Mouse (Mus musculus): Measurements from ENCODE around the gene Gli1.
"Not testable (repeated sequence)": the region's sequence is repeated elsewhere in the genome, so short reads cannot be mapped to it uniquely, and the experiment has no call there.

Gene Gli1

DNA sequence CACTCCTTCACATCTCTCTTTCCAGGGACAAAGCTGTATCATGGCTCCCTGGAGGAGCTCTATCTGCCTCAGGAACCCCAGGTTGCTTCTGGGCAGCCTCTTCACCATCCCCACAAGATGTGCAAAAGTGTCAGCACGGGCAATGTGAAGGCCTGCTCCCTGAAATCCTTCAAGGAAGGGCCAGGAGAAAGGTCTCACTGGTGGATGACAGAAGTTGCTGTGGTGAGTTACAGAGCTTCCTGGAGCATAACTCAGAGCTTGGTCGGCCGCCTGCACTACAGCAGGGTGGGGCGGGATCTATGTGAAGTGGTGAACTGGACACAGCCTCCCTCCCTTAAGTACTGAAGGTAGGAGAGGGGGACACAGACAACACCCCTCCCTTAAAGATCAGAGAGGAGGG is 19.1 kb downstream of the Gli1 start:
- DNase-seq (ENCODE audit: low spot score in 2 of 2): no peak

DNA sequence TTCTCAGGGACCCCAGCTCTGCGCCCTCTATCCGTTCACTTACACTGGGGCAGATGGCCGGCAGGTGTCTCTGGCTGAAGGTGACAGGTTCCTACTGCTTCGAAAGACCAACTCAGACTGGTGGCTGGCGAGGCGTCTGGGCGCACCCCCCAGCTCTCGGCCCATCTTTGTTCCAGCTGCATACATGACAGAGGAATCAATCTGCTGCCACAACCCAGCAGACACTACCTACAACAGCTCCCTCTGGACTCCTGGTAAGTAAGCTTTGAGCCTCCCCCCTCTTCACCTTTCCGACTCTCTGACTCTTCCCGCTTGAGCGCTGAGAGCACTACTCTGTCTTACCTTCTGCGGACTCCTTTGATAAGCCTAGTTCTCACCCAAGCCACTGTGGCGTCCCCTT is 19.6 kb downstream of the Gli1 start:
- no peak for DNase-seq (ENCODE audit: low spot score in 2 of 2)

DNA sequence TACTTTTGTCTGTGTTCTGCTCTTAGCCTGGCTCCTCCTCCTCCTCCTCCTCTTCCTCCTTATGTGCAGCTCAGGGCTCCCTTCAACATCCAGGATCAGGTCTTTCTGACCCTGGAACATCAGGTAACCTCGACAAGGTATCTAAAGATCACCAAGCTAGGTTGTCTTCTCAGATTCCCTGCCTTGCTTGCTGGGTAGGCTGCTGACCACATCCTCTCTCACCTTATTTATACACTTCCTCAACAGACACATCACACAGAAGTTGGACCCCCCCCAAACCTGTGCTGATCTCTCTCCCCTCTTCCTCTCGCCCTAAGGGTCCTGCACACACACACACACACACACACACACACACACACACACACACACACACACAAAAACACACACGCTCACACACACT is 20.2 kb downstream of the Gli1 start, which contains the start of gene Arhgap9:
TSS of gene Arhgap9 (plus strand) at position 344 of the 400 bp plus-strand sequence.
- no peak for DNase-seq (ENCODE audit: low spot score in 2 of 2)

- DNase-seq (ENCODE audit: low spot score in 2 of 2): no peak
Measured at GRCm38 (mm10) chr10:127319969-127320368, 21.8 kb downstream of the Gli1 start.

DNA sequence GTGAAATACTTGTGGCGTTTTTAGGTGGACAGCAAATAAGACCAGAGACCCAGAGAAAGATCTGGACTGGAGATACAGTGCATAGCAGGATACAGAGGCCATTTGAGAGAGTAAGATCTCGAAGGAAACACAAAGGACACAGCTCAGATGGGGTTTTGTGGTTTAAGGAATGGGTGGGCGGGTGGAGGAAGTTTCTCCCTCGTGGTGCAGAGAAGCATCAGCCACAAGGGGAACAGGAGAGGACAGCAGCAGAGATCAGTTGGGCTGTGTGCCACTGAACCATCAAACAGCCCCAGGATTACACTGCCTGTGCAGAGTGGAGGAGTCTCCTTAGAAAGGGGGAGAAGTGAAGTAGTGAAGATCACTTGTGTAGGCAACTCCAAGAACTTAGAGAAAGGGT is 23.8 kb downstream of the Gli1 start:
- DNase-seq (ENCODE audit: low spot score in 2 of 2): no peak

- DNase-seq (ENCODE audit: low spot score in 2 of 2): no peak
Measured at GRCm38 (mm10) chr10:127317277-127317676, 24.5 kb downstream of the Gli1 start.

DNA sequence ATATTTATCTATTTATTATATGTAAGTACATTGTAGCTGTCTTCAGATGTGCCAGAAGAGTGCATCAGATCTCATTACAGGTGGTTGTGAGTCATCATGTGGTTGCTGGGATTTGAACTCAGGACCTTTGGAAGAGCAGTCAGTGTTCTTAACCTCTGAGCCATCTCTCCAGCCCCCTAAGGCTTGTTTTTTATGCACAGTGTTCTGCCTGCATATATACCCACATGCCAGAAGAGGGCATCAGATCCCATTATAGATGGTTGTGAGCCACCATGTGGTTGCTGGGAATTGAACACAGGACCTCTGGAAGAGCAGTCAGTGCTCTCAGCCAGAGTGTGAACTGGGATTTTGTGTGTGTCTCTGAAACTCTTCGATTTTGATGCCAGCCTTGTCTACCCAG is 26.8 kb downstream of the Gli1 start:
- DNase-seq (ENCODE audit: low spot score in 2 of 2): not testable (repeated sequence)

DNA sequence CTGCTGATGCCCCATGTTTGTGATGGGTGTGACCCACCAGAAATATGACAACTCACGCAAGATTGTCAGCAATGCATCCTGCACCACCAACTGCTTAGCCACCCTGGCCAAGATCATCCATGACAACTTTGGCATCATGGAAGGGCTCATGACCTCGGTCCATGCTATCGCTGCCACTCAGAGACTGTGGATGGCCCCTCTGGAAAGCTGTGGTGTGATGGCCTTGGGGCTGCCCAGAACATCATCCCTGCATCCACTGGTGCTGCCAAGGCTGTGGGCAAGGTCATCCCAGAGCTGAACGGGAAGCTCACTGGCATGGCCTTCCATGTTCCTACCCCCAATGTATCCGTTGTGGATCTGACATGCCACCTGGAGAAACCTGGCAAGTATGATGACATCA is 28.3 kb downstream of the Gli1 start:
- DNase-seq (ENCODE audit: low spot score in 2 of 2): not testable (repeated sequence)

DNA sequence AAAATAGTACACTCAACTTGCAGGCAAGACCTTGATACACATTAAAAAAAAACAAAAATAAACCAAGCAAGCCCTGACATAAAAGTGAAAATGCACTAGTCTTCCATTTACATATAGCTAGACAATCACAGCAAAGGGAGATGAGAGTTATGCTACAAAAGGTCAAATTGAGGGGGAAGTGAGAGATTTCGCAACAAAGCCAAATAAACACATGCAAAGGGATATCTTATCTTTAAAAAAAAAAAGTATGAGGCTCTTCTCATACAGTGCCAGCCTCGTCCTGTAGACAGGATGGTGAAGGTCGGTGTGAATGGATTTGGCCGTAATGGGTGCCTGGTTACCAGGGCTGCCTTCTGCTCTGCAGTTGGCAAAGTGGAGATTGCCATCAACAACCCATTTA is 28.9 kb downstream of the Gli1 start:
- no peak for DNase-seq (ENCODE audit: low spot score in 2 of 2)

- DNase-seq (ENCODE audit: low spot score in 2 of 2): peak; percentile 75 to 80
Measured at GRCm38 (mm10) chr10:127312356-127312676, 29.5 kb downstream of the Gli1 start.

DNA sequence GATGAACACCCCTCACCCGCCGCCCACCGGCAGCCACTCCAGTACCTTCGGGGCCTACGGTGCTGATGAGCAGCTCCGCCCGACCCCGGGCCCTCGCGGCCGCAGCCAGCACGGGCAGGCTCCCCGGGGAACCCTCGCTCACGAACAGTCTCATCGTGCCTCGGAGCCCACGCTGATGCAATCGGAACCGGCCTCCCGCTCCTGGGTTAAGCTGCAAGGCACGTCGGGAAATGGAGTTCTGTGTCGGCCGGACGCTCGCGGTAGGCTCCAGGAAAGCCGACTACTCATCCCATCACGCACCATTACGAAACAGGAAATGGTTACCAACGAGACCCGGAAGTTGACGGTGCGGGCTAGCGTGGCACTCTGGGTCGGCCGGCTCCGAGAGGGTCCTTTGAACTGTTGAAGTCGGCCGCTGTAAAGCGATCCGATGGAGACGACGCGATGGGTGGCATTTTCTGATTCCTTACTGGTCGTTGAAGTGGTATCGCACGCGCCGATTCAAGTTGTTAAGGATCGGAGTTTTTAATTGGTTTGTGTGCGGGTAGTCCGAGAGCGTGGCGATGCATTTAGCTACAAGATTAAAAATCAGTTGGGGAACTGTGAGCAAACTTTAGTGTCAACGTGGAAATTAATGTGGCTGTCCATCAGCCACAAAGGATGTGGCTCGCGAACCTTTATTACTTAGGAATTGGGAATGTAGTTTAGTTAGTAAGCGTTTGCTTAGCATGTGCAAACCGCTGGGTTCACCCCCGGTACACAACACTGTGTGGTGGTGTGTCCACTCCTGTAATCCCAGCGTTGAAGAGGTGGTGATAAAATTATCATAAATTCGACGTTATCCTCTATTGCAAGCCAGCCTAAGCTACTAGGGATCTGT is 30.1 kb downstream of the Gli1 start, which contains the start of gene Mars:
TSS of gene Mars (minus strand) at position 311 of the 880 bp plus-strand sequence.
- peak; percentile 94 to 97 for DNase-seq (ENCODE audit: low spot score in 2 of 2)

DNA sequence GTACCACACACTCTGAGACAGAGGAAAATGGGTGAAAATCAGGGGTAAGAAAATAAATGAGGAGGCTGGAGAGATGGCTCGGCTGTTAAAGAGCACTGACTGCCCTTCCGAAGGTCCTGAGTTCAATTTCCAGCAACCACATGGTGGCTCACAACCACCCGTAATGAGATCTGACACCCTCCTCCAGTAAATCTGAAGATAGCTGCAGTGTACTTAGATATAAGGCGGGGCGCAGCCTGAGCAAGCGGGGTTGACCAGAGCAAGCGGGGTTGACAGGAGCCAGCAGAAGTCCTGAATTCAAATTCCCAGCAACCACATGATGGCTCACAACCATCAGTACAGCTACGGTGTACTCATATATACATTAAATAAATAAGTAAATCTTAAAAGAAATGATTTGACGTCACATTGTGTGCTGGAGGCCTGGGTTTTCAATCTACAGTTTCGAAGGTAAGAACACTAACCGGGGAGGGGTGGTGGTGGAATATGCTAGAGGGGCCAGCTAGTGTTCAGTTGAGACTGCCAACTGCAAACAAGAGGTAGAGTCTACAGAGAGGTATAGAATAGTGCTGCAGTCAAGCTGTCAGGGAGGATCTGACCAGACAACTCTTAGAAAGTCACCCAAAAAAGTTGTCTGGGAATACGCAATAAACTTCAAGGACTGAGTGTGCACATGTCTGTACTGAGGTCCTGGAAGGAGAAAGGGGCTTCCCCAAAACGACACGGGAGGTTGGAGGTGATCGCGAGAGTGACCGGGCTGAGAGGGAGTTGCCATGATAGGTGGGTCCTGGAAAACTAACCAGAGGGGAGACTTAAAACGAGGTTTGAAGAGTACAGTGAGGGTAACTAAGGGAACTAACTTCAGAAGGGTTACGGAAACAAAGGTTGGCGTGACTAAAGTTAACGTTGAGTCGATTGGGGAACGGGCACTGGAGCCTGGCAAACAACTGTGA is 31.0 kb downstream of the Gli1 start:
- no peak for DNase-seq (ENCODE audit: low spot score in 2 of 2)

DNA sequence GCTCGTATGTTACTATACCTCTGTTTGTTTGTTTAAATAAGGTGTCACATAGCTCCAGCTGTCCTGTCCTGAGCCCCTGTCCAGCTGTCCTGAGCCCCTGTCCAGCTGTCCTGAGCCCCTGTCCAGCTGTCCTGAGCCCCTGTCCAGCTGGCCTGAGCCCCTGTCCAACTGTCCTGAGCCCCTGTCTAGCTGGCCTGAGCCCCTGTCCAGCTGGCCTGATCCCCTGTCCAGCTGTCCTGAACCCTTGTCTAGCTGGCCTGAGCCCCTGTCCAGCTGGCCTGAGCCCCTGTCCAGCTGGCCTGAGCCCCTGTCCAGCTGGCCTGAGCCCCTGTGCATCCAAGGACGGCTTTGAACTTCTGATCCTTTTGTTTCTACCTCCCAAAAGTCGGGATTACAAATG is 32.6 kb downstream of the Gli1 start:
- DNase-seq (ENCODE audit: low spot score in 2 of 2): not testable (repeated sequence)

- DNase-seq (ENCODE audit: low spot score in 2 of 2): no peak
Measured at GRCm38 (mm10) chr10:127303136-127303535, 38.6 kb downstream of the Gli1 start.

DNA sequence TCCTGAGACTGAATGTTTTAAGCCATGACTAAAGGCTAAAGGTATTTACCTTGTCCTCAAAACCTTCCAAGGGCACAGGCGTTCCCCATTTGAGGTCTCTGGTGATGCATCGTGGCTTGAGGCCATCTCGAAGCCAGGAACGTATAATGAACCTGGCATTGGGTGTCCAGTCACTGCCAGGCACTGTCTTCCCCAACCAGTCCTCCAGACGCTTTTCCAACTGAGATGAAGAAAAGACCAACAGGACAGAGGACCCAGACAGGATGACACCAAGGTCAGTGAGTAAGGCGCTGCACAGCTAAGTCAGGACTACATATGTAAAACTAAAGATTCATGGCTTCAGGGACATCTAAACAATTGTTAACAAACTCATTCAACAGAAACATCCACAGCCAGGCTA is 41.4 kb downstream of the Gli1 start:
- DNase-seq (ENCODE audit: low spot score in 2 of 2): no peak

- DNase-seq (ENCODE audit: low spot score in 2 of 2): no peak
Measured at GRCm38 (mm10) chr10:127297015-127297871, 44.5 kb downstream of the Gli1 start.

GRCm38 (mm10) chr10:127295986-127296794 is 45.6 kb downstream of the Gli1 start:
- DNase-seq (ENCODE audit: low spot score in 2 of 2): no peak

DNA sequence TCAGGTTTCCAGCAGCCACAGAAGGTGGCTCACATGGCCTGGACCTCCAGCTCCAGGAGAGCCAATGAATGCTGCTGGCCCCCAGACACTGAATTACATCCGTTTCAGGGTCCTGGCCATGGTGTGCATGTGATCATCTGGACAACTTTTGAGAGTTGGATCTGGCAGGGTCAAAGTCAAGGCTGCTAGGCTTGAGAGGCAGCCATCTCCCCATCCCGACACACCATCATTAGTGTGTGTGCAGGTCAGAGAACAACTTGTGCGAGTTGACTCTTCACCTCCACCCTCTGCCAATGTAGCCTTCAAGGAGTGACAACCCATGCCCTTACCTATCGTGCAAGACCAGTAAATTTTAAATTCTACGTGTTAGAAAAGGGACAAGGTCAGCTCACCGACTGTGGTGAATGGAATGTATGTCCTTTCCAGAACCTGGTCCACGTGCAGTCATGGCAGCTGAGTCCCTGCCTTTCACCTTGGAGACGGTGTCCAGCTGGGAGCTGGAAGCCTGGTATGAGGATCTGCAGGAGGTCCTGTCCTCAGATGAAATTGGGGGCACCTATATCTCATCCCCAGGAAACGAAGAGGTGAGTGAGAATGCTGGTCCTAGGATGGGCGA is 46.8 kb downstream of the Gli1 start:
- no peak for DNase-seq (ENCODE audit: low spot score in 2 of 2)

DNA sequence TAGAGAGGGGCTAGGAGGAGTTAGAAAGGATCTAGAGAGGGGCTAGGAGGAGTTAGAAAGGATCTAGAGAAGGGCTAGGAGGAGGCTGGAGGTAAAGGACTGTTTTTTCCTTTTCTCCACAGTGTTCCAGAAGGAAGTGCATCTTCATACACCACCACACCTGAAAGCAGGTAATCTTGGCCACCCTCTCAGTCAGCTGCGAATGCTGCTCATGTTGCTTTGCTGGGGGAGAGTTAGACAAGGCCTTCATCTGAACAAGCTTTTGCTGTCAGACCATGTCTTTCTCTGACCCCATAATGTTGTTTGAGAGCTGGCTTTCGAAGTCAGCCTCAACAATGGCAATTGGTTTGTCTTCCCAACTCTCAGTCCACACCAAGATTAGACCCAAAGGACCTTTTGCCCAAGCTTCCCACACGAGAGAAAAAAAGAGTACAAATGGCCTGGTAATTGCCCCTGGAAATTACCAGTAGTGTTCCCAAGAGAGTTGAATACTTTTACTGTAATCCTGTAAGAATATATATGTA is 48.1 kb downstream of the Gli1 start:
- DNase-seq (ENCODE audit: low spot score in 2 of 2): no peak

DNA sequence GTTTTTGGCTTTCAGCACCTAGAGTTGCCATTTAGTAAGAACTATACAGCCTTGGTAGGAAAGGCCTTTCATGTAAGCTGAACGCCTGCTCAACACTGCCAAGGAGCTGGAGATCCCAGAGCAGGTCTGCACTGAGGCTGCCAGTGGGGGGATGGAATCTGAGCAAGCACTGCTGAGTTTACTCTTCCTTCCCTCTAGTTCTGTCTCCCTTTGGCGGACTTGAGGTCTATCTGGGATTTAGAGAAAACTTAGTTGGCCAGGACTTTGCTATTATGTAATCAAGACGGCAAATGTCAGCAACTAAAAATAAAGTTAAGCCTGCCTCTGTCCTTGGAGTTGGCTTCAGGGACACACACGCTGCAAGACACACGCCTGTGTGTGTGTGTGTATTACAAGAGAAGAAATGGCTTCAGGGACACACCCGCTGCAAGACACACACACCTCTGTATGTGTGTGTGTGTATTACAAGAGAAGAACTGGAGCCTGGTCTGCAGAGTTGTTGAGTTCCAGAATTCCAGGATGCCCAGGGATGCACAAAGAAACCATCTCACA is 48.7 kb downstream of the Gli1 start:
- DNase-seq (ENCODE audit: low spot score in 2 of 2): no peak

Data from frontal cortex, postnatal 36 days (tissue).